Mouse (Mus musculus) embryo, embryonic 11.5 days (tissue): ENCODE data around the gene Syce3.
"Not testable (repeated sequence)": the region's sequence is repeated elsewhere in the genome, so short reads cannot be mapped to it uniquely, and the experiment has no call there.

Experiments
- DNase-seq: peaks from one replicate; pipeline ENCODE4 v3.0.0-alpha.2; 2012; ENCODE audit warnings: low read depth, low spot score

The Syce3 gene

DNA sequence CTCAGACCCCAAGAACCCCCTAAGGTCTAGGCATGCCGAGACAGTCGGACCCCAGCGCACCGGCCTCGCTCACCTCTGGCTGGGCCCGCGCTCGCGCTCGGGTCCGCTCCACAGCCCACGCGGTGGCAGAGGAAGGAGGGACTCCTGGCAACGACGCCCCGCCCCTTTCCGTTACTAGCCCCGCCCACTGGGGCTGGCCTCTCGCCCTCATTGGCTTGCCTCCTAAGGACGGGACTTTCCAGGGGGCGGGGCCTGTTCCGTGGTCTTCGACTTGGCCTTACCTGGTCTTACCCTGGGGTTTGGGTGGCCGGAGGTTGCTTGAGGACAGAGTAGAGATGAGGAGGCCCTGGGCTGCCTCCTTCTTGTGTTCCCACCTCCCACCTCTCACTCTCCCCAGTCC is at the start of gene Syce3:
Syce3 (minus strand) TSS at position 386 of the 400 bp plus-strand sequence.
- no peak for DNase-seq

DNA sequence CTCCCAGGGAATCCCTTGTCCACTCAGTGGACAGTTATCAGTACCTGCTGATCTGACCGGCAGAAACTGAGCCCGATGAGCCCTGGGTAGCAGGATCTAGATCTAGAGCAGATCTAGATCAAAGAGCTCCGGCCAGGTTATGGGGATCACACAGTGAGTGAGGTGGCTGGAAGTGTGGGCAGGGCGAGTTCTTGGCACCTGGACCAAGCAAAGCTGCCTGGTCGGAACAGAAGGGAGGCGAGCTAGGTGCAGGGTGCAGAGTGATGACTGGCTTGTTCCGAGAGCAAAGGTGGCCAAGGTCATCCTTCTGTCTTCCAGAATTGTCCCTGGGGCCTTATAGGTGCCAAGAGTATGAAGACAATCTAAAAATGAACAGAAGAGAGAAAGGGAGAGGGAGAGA is 49.5 kb upstream of the Syce3 start:
- DNase-seq = no peak

DNA sequence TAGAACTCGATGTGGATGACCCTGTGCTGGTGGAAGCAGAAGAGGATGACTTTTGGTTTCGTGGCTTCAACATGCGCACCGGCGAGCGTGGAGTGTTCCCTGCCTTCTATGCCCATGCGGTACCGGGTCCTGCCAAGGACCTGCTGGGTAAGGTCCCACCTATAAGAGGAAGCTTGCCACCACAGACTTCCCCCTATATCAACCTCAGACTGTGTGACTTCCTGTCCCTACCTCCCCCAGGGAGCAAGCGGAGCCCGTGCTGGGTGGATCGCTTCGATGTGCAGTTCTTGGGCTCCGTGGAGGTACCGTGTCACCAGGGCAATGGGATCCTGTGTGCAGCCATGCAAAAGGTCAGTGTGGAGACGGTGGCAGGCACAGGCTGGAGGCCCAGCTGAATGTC is 48.6 kb upstream of the Syce3 start:
- no peak for DNase-seq

DNA sequence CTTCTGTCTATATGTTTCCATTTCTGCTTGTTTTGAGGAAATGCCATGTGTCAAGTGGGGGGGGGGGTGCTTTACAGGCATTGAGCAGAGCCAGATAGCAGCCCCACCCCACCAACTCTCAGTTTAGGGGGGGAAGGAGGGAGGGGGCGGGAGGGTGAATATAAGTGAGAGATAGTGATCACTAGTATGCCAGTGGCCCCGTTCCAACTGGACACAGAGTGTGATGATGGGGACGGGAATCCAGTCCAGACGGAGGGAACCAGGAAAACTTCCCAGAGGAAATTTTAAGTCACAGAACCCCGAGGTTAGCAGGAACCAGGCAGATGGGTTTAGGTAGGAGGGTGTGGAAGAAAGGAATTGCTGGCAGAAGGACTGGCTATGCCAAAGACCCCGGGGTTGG is 45.3 kb upstream of the Syce3 start:
- no peak for DNase-seq

DNA sequence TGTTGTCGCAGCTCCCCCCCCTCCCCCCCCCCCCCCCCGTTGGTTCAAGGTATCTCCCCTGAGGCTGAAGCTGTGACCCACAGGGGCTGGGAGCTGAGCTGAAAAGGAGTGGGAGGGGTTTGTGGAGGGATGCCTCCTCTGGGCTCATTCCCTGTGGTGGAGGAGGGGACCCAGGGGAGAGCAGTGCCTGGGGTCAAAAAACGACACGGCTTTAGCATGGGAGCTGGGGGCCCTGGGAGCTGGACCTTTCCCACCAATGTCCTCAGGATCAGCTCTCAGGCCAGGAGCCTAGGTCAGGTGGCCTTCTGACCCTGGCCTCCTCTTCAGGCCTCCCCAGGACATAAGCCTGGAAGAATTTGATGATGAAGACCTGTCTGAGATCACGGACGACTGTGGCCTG is 44.6 kb upstream of the Syce3 start:
- DNase-seq = no peak

DNA sequence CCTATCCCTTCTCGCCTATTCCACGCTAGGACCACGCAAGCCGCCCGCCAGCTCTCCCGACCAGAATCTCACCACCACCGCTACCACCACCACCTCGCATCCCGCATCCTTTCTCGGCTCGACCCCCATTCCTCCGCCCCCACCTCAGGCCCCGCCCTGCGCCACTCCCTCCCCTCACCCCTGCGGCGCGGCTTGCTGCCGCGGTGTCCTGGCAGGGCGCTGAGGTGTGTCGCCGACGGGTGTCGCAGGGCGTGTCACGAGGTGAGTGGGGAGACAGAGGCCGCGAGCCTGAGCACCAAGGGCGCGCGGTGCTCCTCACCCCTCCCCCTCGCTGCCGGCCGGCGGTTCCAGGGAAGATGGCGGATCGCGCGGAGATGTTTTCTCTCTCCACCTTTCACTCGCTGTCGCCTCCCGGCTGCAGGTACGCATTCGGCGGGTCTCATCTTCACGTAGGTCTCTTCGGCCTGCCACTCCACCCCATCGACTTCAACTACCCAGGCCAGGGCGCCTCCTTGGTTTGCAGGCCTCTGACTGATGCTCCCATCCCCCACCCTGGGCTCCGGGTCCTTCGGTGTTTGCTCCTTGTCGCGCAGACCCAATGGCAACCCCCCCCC is 43.7 kb upstream of the Syce3 start, which contains the start of gene Mapk8ip2:
Mapk8ip2 (plus strand) TSS at position 49 of the 614 bp plus-strand sequence.
- no peak for DNase-seq

DNA sequence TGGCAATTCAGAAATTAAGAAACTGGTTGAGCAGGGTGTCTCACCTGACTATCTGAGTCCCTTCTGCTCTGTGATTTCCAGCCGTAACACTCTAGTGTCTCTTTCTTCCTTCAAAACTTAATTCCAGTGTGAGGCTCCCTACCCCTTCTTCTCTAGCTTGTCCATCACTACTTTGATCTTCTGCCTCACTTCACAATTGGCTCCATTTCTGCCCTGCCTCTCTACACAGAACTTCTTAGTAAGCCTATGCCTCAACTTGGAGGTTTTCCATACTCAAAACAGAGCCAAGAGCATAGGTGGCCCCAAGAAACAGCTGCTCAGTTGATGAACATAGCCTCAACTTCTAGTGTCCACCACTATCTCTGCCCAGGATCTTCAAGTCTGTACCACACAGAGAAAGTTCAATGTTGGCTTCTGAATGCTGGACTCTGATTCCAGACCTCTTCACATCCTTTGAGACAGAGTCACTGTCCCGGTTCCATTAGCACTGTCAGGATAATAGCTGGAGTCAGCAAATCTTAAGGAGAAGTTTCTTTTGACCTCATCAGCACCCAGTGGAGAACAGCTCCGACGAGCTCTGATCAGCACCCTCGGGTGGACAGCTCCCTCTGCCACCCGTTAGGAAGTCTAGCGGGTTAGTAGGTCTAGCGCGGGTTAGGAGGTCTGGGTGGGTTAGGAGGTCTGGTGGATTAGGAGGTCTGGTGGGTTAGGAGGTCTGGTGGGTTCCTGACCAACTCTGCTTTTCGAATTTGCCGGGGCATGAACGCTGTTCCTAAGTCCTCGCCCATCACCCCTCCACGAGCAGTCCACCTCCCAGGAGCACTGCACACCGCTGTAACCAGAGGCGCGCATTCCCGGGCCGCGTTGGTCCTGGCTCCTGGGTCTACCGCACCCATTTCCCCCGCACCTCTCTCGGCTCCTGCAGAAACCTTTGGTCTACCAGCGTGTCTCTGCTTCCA is 42.9 kb upstream of the Syce3 start:
- DNase-seq = no peak

DNA sequence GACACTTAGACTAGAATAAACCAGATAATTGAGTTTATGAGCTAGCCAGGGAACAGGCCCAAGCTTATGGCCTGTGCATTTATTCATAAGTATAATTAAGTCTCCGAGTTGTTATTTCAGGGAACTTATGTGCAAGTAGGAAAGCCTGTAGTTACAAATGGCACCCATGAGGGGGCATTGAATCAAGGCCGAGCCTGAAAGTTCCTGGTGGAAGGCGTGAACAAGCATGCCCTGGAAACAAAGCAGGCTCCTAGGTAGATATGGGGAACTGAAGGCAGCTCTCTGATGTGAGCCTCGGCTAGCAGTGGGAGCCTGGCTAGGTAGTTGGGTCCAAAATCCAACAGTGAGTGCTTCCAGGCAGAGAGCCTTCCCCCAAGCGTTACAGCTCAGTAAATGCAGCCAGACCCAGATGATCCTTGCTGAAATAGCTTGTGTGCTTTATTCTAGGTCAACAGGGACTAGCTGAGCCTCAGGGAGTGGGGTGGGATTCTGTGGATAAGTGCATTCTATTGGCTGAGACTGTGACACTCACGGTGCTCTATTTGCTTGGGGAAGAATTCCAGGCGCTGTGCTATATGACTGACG is 32.3 kb upstream of the Syce3 start:
- DNase-seq = no peak

DNA sequence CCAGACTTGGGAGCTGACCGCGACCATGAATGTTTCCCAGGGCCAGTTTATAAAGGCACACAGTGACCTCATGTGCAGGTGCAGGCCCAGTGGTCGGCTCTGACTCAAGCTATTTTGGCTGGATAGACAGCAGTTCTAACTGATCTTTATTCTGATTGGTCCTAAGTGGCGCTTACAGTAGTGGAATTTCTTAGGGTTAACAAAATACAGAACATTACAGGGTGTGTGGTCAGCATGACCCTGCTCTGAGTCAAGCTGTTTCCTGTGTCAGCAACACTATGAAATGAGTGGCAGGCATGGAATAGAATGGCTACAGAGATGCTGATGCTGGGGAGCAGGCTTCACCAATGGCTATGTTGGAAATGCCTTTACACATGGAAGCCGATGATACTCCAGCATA is 25.6 kb upstream of the Syce3 start:
- no peak for DNase-seq

DNA sequence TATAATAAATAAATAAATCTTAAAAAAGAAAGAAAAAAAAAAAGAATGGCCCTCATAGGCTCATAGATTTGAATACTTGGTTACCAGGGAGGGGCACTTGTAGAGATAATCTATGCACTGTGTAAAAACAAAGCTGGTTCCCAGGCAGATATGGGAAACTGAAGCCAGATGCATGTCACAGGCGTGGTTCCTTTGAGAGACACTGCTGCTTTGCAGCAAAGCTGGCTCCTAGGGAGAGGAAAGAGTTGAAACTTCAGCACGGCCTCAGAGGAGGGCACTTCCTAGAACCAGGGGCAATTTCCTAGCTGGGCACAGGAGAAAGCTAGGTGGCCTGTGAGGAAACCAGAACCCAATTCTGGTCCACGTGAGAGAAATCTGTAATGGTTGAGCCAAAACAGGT is 23.8 kb upstream of the Syce3 start:
- DNase-seq = no peak

DNA sequence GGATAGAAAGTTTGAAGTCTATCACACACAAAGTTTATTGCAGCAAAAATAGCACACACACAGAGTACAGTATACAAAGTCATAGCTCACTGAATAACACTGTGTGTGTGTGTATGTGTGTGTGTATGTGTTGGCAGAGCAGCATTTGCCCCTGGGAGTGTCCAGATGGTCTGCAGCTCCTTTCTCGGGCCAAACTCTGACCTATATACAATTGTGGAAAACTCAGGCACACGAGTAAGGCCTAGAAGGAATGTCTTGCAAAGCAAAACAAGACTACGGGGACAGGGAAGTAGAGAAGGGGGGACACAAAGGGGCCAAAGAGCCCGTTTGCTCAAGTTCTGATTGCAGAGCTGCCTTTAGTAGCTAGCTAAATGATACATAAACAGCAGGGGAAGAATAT is 22.6 kb upstream of the Syce3 start:
- no peak for DNase-seq

DNA sequence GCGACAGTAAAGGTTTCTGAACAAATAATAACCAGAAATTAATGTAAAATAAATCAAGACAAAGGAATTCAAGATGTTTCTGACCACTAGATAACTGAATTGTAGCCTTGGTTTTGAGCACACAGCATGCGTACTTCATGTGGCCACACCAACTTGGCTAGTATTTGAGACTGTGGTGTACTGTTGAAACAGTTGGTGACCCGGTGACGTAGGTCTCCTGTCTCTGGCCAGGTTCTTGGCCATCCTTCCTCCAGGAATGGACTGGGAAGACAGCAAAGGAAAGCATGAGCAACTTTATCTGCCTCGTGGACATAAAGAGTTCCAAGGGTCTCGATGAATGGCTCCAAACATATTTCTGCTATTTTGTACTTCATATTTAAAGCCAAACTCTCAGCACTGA is 21.5 kb upstream of the Syce3 start:
- DNase-seq = no peak

DNA sequence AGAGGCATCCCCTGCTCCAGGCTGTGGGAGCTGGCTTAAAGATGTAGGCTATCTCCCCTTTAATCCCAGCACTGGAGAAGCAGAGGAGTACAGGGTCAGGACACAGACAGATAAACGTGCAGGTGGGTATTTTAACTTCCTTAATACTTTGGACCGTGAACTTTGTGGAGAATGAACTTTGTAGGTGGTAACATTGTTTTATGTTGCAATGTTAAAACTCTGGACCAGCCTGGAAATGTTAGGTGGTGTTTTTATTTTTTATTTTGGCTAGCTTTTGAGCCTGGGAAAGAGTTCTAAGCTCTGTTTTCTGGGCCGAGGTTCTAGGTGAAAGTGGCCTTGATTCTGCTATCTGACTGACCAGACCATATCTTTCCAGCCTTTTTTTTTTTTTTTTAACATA is 21.0 kb upstream of the Syce3 start:
- DNase-seq = no peak

DNA sequence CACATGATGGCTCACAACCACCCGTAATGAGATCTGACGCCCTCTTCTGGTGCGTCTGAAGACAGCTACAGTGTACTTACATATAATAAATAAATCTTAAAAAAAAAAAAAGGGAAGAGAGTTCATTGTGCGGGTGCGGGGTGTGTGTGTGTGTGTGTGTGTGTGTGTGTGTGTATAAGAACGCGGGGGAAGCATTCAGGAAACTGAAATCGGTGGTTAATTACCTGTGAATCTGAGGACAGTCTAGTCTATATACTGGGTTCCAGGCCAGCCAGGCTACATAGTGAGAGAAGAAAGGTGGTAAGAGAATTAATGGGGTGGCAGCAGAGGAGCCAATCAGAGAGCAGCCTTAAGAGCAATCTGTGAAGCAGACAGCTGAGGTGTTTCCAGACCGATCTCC is 20.5 kb upstream of the Syce3 start:
- not testable (repeated sequence) for DNase-seq

DNA sequence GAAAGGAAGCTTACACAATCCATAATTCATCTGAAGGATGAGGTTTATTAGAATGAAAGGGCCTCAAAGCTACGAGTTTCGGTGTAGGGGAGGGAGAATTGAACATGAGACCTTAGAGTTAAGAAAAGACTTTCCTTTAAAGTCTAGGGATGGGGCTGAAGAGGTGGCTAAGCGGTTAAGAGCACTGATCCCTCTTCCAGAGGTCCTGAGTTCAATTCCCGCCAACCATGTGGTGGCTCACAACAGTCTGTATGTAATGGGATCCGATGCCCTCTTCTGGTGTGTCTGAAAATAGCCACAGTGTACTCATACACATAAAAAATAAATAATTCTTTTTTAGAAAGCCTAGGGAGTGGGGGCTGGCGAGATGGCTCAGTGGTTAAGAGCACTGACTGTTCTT is 20.0 kb upstream of the Syce3 start:
- no peak for DNase-seq

DNA sequence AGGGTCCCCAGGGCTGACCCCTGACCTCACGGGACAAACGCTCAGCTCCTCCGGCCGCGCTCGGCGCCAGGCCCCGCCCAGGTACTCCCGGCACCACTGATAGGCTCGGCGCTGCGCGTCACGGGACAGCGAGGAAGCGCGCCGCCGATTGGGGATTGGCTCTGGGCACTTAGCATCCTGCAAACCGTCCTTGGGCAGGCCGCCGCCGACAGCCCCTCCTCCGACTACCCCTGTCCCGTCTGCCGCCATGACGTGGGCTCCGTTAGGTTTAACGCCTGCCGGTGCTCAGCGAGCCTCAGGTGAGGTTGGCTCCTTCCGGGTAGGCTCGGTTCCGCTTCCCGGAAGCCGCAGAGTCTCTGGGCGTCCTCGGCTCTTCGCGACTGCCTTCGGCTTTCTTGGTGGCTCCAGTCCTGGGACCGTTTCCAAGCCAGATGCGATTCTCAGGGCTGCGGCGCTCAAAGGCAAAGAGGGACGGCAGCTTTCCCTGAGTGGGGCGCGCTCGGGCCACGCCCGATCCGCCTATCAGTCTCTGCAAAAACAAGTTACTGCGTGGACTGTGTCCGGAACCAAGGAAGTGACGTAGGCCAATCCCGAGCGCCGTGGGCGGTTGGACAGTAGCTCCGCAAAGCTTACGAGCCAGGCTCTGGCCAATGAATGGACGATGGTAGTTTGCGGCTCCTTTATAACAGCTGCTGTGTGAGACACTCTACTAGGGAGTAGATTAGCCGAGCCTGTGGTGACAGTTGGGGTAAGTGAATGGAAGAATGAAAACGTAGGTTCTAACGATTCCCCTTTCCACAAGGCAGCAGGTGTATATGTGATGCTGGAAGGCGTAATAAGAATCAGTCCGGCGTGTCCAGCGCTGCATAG is 19.3 kb upstream of the Syce3 start, which contains the start of the genes C730034F03Rik, Gm44502 and Chkb:
C730034F03Rik (plus strand) TSS at position 238 of the 870 bp plus-strand sequence.
Gm44502 (minus strand) TSS at position 345 of the 870 bp plus-strand sequence.
Chkb (minus strand) TSS at position 557 of the 870 bp plus-strand sequence.
- DNase-seq = peak; percentile 84

DNA sequence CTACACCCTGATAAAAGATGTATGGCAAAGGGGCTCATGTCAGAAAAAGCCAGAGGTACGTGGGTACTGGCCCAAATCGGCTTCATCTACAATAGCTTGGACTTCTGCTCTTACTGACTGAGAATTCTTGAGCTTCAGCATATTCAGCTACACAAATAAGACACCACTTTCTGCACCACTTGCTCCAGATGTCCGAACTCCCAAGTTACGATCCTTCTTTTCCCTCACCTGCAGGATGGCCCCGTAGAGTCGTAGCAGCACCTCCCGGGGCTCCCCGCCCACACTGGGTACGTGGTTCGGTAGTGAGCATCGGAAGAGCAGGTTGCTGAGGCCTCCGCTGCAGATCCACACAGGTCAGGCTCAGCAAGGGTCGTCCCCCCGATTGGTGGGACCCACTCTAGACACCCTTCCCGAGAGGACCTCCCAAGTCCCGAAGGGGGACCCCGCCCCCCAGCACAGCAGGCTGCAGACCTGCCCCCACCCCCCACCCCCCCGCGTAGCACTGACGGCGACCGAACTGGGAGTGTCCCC is 18.6 kb upstream of the Syce3 start:
- DNase-seq = no peak

DNA sequence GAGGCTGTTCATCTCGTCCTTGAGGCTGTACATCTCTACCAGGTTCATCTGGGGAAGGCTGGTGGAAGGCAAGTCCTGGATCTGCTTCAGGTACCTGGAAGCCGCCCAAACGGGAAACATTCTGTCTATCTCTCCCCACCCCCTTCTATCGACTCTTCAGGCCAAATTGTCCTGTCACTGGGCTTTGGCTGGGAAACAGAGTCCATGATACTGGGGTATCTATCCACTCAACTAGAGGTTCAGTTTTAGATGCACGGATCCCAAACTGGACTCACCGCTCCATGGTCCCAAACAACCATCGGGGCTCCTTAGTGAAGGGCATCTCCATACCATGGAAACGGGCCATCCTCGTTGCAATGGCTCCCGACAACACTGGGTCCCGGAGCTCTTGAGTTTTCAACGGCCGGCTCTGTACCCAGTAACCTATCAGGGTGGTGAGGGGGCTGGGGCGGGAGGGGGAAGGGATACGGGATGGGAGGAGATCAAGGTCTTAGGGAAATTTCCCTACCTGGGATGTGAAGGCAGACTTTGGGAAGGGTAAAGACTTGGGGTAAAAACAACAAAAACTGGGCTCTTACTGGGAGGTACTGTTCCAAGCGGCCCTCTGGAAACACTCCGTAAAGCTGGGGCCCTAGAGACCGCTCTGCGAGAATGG is 18.0 kb upstream of the Syce3 start:
- DNase-seq = no peak

DNA sequence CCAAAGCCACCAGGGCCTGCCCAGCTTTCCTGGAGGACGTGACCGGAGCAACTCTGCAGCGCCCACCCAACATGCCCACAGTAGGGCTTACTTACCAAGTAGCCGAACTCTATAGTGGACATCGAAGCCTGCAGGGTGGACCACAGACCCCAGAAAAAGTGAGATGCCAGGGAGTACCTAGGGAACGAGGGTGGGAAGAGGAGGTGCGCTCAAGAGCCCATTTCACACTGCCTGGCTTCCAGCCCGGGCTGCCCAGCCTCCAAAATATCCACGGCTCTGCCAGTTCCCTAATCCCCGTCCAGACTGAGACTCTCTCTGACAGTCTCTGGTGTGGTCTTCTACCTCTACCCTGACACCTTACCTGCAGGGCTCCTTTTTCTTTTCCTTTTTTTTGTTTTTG is 16.4 kb upstream of the Syce3 start:
- DNase-seq = no peak

DNA sequence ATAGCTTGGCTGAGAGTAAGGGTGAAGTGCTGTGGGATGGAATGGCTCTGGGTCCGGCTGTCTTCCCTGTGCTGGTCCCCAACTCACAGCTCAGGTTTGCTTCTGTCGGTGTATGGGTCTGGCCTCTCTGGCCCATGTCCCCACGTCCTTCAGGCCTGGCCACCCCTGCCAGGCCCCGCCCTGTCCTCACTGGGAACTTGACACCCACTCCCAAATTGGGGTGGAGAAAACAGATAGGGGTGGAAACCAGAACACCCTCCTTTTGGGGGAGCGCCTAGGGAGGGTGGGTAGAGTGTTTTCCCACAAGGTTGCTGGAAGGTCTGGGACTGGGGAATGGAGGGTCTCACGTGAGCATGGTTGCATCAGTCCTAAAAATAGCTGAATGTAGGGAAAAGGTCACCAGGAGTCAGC is 15.4 kb upstream of the Syce3 start, which contains the start of gene Cpt1b:
Cpt1b (minus strand) TSS at position 153 of the 411 bp plus-strand sequence.
- no peak for DNase-seq
